Mouse (Mus musculus) splenic B cell, adult 2 months (primary cell): ENCODE data around the gene Cbx3.

ENCODE experiments used
- DNase-seq: peaks from one replicate; pipeline ENCODE4 v3.0.0-alpha.2; 2011; ENCODE audit warnings: low read depth, low spot score
- H3K27me3 ChIP-seq: 2 replicates; pipeline ENCODE4 v1.6.1; 2012; ENCODE audit warnings: mild to moderate bottlenecking, low read length, moderate library complexity, mixed read lengths; ENCODE audit not compliant: control insufficient read depth, poor library complexity, insufficient read depth, severe bottlenecking
- H3K36me3 ChIP-seq: 2 replicates; pipeline ENCODE4 v1.6.1; 2012; ENCODE audit warnings: mild to moderate bottlenecking, low read length, moderate library complexity, mixed read lengths; ENCODE audit not compliant: control insufficient read depth, poor library complexity, insufficient read depth, severe bottlenecking

The Cbx3 gene

DNA sequence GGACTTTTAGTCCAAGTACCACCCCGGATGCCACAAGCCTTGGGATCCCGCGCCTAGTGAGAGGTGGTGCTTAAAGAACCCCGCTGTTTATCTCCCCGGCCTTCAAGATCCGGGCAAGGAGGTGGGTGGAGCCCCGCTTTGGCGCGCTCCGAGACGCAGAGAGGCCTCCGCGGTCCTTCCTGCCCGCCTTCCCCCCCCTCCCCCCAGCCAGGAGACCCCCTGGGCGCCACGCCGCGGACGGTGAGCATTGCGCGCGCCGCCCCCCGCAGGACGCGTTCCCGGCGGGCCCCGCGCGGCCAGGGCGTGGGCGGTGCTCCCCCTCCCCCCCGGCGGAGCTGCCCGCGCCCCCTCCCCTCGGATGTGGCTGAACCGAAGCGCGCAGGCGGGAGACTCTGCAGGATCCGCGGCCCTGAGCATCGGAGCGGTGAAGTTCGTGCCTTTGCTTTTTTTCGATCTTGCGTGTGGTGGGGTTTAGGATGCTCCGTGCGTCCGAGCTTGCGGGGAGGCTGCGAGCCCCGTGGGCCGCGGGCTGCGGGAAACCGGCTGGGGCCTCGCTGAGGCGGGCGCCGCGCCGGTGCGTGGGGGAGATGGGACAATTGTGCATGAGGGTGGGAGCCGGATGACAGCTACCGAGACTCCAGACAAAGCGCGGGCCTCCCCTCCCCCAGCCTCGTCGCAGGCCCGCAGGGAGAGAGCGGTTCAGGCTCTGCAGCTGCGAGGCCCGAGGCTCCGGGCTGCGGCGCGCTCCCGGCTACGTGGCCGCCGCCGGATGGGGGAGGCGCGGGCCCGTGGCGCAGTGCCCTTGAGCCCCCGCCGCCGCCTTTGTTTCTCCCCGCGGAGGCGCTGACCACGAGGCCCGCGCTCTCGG lies at the start of gene Cbx3:
TSS of gene Cbx3 (plus strand) at position 50 of the 868 bp plus-strand sequence.
- Histone ChIP-seq H3K27me3 (no peaks in the 10 kb centered on the region), H3K36me3 (peaks cover 21% of the 10 kb centered on the region; the same call in 1 of the 2 replicates)
- DNase-seq: peak; percentile 70

DNA sequence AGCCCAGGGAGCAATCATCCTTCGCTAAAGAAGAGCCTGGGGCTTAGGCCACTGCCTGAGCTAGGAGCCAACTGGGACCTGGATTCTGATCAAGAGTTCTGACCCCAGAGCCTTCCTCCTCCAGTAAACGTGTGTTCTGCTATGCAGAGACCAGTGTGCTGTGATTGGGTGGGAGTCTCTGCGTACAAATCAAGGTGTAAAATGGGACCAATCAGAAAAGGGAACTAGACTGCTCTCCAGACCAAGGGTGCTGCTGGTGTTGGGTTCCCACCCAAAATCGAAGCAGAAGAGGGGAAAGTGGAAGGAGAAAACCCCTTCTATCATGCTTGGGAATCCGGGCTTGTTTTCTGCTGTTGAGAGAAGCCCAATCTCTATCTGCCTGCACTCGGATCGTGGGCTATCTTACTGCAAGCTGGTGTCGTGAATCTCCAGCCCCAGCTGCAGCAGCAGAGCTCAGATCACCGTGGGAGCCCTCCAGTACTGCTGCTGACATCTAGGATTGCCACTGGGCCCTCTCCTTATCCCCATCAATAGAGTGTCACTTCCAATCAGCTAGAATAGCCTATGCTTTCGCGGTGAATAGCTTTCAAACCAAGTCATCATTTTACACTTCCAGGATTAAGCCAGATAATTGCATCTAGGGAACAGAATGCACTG lies 46.6 kb upstream of the Cbx3 start:
- H3K36me3 ChIP-seq: no peaks in the 10 kb centered on the region
- no peaks in the 10 kb centered on the region for H3K27me3 ChIP-seq
- DNase-seq: no peak

DNA sequence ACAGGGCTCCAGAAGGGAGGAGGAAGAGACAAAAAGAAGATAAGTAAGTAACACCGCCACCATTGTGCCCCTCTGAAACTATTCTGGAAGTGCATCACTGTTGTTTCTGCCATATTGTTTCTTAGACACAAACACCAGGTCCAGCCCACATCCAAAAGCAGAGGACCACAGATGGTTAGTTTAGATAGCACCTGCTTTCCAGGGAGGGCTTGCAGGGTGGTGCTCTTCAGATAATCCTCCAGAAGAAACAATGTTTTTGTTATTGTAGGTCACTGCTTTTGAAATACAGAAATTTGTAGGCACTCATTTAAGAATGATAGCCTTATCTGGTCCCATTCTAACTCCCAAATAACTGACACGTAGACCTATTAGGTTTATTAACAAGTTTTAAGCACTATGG lies 45.6 kb upstream of the Cbx3 start:
- DNase-seq: no peak
- no peaks in the 10 kb centered on the region for H3K27me3 ChIP-seq

DNA sequence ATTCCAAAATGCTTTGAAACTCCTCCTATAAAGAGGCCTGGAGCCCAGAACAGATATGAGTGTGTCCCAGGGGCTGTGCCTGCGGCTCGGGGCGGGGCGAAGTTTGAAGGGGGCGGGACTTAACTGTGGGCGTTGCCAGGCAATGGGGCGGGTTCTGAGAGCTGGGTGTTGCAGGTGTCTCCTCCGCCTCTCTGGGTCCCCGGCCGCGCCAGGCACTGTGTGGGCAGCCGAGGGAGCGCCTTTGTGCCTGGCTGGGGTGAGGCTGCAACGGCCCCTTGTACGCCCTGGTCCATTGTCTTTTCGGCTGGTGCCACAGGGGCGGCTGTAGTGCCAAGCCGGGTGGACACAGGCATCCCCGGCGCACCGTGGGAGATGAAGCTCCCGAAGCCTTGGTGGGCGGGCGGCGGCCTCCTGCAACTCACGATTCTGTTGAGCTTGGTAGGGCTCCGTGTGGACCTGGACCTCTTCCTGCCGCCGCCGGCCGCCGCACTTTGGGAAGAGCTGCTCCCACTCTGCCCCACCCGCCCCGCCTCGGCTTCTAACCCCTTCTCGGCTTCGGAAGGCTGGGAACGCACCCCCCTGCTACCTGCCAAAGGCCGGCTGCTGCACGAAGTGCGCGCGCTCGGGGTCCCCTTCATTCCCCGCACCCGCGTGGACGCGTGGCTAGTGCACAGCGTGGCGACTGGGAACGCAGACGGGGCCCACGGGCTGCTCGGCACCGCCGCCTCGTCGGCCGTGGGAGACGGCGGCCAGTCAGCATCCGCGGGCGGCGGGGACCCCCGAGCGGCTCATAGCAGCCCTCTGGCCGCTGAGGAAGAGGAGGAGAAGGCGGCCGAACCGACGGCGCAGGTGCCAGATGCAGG lies 37.4 kb upstream of the Cbx3 start, which contains the start of gene Nfe2l3:
TSS of gene Nfe2l3 (plus strand) at position 136 of the 863 bp plus-strand sequence.
- H3K36me3 ChIP-seq: no peaks in the 10 kb centered on the region
- peaks cover 2% of the 10 kb centered on the region; the same call in 1 of the 2 replicates for H3K27me3 ChIP-seq
- DNase-seq: peak; percentile 73

More for the DNA sequence above, 45.6 kb upstream of the Cbx3 start:
- no peaks in the 10 kb centered on the region for H3K36me3 ChIP-seq

DNA sequence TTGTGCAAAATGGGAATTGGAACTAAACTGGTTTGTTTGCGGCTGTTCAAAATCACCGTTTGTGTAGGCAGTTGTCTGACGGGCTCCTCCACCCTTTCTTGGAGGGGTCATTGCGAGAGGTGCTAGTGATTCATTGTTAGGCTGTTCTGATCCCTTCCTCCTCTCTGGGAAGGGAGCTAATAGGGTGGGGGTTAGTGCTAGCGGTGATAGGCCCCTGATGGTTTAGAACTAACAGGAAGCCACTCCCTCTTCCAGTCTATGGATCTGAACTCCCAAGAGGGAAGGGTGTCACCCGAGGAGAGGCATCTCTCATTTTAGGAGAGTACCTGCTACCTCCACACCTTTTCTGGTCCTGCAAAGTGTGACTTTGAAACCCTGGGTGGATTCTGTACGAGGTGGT lies 35.9 kb upstream of the Cbx3 start:
- Histone ChIP-seq H3K27me3 (peaks cover 2% of the 10 kb centered on the region; the same call in 1 of the 2 replicates), H3K36me3 (no peaks in the 10 kb centered on the region)
- no peak for DNase-seq

DNA sequence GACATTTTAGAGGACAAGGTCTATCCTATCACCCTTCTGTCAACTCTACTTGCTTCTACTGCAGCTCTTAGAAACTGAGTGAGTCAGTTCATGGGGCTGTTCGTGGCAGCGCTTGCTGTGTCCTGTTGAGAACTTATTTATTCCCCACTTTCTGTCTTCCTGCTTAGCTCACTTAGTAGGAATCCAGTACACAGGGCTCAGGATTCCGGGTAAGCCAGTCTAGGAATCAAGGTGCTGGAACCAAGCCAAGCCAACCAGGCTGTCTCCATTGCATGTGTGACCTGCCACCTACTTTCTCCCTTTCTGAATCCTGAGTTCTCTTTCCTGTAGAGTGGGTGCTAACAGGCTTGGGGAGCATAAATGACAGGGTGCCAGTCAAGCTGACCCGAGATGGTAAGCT lies 32.5 kb upstream of the Cbx3 start:
- Histone ChIP-seq H3K36me3 (no peaks in the 10 kb centered on the region), H3K27me3 (peaks cover 2% of the 10 kb centered on the region; the same call in 1 of the 2 replicates)
- DNase-seq: no peak

DNA sequence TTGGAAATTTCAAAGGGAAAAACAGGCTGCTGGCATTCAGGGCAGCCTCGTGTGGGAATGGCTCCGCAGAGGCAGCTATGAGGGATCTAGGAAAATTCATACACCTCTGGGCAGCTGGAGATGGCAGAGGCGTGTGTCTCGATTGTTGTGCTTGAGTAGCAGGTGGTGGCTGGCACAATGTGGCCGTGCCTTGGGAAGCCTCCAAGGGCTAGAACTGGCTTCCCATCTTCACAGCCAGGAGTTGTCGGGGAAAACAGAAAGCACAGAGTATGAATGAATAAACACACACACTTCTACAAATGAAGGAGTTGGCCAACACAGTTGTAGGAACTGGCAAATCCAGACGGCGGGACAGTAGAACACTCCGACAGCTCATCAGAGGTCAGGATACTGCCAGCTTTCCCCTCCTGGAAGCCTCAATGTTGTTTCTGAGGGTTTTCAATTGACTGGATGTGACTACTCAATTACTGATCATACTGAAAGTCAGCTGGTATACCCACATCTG lies 31.3 kb upstream of the Cbx3 start:
- DNase-seq: no peak
- Histone ChIP-seq H3K36me3 (no peaks in the 10 kb centered on the region), H3K27me3 (no peaks in the 10 kb centered on the region)

DNA sequence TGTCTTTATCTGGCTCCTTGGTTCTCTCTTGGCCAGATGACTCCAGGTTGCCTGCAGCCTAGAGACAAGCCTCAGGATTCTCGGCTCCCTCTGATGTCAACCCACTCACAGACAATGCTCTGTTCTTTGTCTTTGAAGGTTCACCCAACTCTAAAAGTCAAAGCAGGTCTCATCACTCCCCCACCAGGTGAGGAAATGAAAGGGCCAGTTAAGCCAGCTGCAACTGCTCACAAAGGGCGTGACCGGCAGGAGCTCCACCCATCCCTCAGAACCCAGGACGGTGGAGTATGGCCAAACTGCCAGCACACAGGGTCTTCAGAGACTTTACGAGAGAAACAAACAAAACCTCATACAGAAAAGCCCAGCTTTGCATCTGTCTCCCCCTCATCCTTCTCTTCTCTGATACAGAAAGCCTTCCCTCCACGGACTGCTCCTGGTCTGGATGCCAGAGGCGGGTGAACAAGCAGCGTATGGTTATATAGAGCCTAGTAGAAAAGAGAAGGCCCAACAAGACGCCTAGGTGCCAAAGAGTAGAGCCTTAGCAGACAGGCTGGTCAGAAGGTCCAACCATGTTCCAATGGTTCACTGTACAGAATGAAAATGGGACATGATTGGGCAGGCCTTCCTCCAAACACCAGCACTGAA lies 27.8 kb upstream of the Cbx3 start:
- no peaks in the 10 kb centered on the region for H3K27me3 ChIP-seq
- no peaks in the 10 kb centered on the region for H3K36me3 ChIP-seq
- peak; percentile 28 for DNase-seq

DNA sequence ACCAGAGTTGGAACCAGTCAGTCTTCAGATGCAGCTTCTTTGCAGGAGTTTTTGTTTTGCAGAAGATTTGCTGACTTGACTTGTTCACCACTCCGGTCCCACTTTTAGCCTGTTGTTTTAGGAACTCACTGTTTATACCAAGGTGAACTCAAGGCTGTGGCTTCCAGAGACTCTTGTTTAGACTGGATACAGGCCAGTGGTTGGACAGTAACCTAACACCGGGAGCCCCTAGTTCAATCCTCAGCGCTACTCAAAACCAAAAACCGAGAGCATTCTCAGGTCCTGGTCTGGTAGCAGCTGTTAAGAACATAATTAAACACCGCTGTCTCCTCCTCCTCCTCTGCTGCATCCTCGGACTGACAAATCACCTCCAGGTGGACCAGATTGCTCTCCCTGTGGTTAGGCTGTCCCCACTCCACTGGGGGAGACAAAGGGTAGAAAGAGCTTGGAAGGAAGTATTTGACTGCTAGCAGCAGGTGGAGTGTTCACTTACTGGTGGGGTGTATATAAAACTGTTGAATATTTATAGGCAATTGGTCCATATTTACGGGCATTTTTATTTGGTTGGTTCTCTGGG lies 17.1 kb upstream of the Cbx3 start:
- H3K27me3 ChIP-seq: no peaks in the 10 kb centered on the region
- peaks cover 2% of the 10 kb centered on the region; the same call in 1 of the 2 replicates for H3K36me3 ChIP-seq
- peak; percentile 14 for DNase-seq

DNA sequence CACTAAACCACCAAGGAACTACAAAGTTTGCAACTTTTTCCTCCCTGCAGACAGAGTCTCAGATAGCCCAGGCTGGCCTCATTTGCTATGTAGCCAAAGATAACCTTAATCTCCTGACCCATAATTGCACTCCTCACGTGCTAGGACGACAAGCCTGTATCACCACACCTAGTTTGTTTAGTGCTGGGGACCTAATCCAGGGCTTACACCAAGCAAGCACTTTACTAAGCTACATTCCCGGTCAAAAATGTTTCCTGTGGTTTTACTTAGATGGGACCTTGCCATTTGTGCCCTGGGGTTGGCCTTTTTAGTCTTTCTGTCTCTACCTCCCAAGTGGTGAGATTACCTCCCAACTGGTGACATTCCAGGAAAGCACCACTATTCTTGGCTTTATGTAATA lies 15.2 kb upstream of the Cbx3 start:
- H3K27me3 ChIP-seq: no peaks in the 10 kb centered on the region
- DNase-seq: no peak
- peaks cover 8% of the 10 kb centered on the region for H3K36me3 ChIP-seq

DNA sequence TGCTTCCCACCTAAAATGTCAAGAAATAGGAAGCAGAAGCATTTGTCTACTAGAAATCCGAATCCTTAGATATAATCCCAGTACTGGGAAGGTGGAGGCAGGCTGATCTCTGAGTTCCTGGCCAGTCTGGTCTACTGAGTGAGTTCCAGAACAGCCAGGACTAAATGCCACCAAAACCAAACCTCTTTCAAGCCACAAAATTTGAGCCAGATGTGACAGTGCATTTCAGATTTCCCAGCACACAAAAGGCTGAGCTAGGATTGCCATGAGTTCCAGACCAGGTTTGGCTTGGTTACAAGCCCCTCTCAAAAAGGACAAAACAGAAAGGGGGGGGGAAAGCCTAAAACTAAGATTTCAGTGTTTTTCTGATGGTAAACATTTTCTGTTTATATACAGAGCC lies 14.0 kb upstream of the Cbx3 start:
- H3K27me3 ChIP-seq: no peaks in the 10 kb centered on the region
- H3K36me3 ChIP-seq: peaks cover 10% of the 10 kb centered on the region
- DNase-seq: peak; percentile 12

DNA sequence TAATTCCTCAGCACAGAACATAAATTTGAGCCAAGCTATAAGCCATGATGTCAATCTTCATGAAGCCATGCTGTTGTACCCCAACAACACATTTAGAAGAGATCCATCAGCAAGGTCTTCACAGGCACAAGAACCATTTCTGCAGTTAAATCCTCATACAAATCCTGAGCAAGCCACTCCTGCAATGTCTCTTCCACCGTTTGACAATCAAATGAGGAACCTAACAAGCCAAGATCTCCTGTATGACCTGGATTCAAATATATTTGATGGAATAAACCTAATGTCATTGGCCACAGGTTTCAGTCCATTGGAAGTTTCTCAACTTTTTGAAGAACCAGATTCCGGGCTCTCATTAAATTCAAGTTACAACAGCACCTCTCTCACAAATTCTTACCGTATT lies 12.9 kb upstream of the Cbx3 start:
- DNase-seq: peak; percentile 19
- Histone ChIP-seq H3K36me3 (peaks cover 12% of the 10 kb centered on the region), H3K27me3 (no peaks in the 10 kb centered on the region)

DNA sequence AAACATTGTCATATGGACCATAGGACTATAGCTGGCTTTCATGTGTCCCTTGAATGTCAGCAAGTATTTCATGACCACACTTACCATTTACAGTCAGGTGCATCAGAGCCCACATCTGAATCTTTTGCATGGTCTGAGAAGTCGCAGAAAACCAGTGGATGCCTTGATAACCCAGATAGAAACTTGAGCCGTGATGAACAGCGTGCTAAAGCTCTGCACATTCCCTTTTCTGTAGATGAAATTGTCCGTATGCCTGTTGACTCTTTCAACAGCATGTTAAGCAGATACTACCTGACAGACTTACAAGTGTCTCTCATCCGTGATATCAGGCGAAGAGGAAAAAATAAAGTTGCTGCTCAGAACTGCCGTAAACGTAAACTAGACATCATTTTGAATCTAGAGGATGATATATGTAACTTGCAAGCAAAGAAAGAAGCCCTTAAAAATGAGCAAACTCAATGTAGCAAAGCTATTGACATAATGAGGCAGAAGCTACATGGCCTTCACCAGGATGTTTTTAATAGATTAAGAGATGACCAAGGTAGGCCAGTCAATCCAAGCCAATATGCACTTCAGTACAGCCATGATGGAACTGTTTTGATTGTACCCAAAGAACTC lies 12.3 kb upstream of the Cbx3 start:
- H3K36me3 ChIP-seq: peaks cover 12% of the 10 kb centered on the region
- peak; percentile 26 for DNase-seq
- H3K27me3 ChIP-seq: no peaks in the 10 kb centered on the region
